Mouse (Mus musculus): ENCODE measurements around the gene Ndufaf2.

Gene Ndufaf2

DNA sequence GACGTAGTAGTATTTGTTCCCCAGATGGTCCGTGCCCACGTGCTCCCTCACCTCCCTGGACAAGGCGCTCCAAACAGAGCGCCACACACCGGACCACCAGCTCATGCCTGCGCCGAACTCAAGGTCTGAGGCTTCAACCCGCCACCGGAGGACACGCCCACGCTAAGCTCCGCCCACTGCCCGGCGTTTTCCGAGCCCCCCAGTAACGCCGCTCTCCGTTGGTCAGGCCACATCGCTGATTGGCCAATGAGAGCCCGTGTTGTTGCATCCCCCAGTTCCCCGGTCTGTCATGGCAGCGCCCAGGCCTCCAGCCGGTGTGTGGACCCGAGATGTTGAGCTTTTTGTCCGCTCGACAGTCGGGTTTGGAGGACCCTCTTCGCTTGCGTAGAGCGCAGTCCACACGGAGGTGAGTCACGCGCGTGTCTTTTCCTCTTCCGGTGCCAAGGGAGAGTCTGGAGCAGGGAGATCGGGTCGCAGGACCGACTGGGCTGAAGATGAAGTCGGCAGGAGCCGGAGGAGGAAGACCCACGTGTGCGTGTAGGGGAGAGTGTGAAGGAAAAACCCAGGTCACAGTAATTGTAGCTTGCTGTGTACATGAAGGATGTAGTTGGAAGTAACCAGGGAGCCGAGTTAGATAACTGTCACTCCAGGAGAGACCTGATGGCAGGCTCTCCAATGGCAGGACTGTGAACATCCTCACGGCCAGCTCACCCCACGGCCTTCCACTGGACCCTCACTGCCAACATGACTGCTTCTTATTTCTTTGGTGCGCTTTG is at the start of gene Ndufaf2, which contains the start of gene Ercc8:
TSS of gene Ndufaf2 (minus strand) at position 159 of the 776 bp plus-strand sequence.
TSS of gene Ercc8 (plus strand) at position 267 of the 776 bp plus-strand sequence.
- peak; percentile 96 to 98 for DNase-seq (ENCODE audit: inconsistent age in 2 of 2, low spot score in 1 of 2)

GRCm38 (mm10) chr13:108208090-108208489 is 49.7 kb upstream of the Ndufaf2 start:
- DNase-seq (ENCODE audit: inconsistent age in 2 of 2, low spot score in 1 of 2) = no peak

DNA sequence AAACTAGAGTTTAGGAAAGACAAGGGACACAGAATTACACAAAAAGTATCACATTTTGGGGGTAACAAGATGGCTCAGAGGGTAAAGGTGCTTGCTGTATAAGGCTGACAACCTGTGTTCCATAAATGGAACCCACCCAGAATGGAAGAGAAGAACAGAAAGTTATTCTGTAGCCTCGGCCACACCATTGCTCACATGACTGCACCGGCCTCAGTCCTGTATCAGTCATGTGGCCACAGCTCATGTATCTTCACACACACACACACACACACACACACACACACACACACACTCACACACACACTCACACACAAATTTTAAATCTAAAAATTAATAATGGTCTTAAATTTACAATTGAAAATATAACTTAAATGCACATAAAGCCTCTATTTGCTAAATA is 49.0 kb upstream of the Ndufaf2 start:
- no peak for DNase-seq (ENCODE audit: inconsistent age in 2 of 2, low spot score in 1 of 2)

- DNase-seq (ENCODE audit: inconsistent age in 2 of 2, low spot score in 1 of 2) = no peak
Measured at GRCm38 (mm10) chr13:108204857-108205256, 46.4 kb upstream of the Ndufaf2 start.

GRCm38 (mm10) chr13:108195474-108195873 is 37.1 kb upstream of the Ndufaf2 start:
- DNase-seq (ENCODE audit: inconsistent age in 2 of 2, low spot score in 1 of 2) = no peak

DNA sequence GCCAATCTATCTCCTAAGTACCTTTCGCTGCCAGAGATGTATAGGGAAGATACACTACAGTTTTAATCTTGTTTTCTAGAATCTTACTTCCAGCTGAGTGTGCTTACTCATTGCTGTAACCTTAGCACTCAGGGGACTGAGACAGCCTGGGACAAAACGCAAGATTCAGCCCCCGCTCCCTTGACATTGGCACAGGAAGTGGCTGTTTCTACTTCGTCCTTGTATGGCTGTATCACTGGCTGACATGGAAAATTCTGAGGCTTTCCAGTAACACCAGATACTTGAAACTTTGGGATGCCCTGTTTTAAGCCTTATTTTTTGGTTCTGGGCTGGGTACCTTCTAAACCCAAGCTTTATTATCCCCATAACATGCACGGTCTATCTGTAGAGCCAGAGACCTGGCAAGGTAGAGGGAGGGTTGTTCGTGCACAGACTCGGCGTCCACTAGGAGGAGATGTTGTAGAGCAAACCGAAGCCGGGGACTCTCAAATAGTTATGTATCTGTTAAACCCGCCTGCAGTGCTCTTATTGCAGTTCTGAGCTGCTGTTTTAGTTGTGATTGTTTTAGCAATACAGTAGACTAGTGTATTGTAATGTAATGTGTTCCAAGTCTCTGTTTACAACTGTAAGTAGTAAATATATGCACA is 32.8 kb upstream of the Ndufaf2 start:
- peak; percentile 26 to 80 for DNase-seq (ENCODE audit: inconsistent age in 2 of 2, low spot score in 1 of 2)

DNA sequence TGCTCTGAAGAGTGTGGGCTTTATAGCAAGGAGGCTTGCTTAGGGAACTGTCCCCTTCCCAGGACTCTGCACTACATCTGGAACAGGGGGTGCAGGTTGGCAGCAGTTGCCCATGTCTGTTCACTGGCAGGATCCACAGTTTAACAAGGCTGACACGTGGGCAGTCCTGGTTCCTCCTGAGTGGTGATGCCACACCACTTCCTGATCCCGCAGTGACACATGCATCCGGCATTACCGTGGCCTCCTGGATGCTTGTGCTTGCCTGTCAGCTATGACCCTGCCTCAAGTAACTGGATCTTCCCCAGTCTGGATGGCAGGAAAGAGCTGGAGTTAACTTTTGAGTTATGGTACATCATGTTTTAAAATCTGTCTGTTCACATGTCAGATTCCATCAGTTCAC is 29.6 kb upstream of the Ndufaf2 start:
- no peak for DNase-seq (ENCODE audit: inconsistent age in 2 of 2, low spot score in 1 of 2)

DNA sequence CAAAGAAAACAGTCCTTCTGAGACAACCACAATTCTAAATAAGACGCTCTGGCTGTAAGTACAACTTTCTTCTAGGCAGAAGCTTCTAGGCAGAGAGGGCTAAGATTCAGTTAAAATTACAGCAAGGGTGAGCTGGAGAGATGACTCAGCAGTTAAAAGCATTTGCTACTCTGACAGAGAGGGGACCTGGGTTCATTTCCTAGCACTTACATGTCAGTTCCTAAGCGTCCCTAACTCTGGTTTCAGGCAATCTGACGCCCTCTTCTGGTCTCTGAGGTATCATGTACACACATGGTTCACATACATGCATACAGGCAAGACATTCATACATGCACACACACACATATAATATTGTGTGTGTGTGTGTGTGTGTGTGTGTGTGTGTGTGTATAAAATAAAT is 27.1 kb upstream of the Ndufaf2 start:
- no peak for DNase-seq (ENCODE audit: inconsistent age in 2 of 2, low spot score in 1 of 2)

GRCm38 (mm10) chr13:108184743-108185255 is 26.4 kb upstream of the Ndufaf2 start:
- DNase-seq (ENCODE audit: inconsistent age in 2 of 2, low spot score in 1 of 2) = no peak

- DNase-seq (ENCODE audit: inconsistent age in 2 of 2, low spot score in 1 of 2) = no peak
Measured at GRCm38 (mm10) chr13:108180821-108181220, 22.4 kb upstream of the Ndufaf2 start.

DNA sequence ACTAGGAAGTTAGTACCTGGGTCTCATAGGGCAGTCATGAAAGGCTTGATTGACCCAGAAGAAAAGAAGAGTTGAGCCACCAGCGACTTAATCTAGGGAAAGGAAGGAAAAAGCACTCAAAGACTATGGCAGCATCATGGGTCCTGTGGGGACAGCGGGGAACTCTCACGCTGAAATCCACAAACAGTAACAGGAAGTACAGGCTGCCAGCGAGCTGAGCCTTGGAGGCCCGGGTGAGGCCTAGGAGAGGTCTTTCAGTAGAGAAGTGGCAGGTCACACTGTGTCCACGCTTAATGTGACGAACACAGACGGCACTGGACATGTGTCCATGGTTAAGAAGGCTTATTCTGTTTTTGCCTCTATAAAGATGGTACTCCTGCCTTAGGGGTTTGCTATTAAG is 21.2 kb upstream of the Ndufaf2 start:
- DNase-seq (ENCODE audit: inconsistent age in 2 of 2, low spot score in 1 of 2) = no peak

GRCm38 (mm10) chr13:108170511-108170910 is 12.1 kb upstream of the Ndufaf2 start:
- DNase-seq (ENCODE audit: inconsistent age in 2 of 2, low spot score in 1 of 2) = no peak

- no peak for DNase-seq (ENCODE audit: inconsistent age in 2 of 2, low spot score in 1 of 2)
Measured at GRCm38 (mm10) chr13:108170002-108170401, 11.6 kb upstream of the Ndufaf2 start.

- DNase-seq (ENCODE audit: inconsistent age in 2 of 2, low spot score in 1 of 2) = no peak
Measured at GRCm38 (mm10) chr13:108164621-108165020, 6.2 kb upstream of the Ndufaf2 start.

GRCm38 (mm10) chr13:108163912-108164311 is 5.5 kb upstream of the Ndufaf2 start:
- no peak for DNase-seq (ENCODE audit: inconsistent age in 2 of 2, low spot score in 1 of 2)

DNA sequence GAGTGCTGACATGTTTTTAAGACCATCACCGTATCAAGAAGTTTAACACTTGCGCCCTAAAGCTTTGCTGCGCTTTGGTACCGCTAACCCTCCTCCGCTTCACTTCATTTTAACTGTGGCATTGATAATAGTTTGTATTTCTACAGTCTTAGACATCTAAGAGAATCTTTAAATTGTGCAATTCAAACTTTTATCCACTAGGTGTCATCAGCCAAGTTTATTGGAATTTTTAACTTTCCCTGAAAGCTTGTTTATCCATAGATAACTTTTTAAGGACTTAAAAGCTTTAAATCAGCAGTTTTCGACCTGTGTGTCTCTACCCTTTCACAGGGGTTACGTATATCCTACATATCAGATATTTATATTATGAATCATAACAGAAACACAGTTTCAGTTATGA is 1.5 kb upstream of the Ndufaf2 start:
- DNase-seq (ENCODE audit: inconsistent age in 2 of 2, low spot score in 1 of 2) = peak in 1 of 2 experiments; percentile 42

DNA sequence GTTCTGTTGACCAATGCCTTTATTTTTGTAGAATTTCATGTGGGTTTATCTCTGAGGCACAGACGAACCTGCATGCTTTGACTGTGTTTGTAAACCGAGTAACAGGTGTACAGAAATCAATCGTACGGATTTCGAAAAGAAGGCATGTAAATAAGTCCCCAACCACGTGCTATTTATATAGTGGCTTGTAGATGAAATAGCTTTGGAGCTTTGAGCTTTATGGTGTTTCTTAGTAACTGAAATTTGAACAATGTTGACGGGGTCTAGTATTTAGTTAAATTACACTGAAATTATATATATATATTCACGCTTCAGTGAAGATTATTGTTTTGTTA is 785 bp upstream of the Ndufaf2 start:
- DNase-seq (ENCODE audit: inconsistent age in 2 of 2, low spot score in 1 of 2) = no peak

DNA sequence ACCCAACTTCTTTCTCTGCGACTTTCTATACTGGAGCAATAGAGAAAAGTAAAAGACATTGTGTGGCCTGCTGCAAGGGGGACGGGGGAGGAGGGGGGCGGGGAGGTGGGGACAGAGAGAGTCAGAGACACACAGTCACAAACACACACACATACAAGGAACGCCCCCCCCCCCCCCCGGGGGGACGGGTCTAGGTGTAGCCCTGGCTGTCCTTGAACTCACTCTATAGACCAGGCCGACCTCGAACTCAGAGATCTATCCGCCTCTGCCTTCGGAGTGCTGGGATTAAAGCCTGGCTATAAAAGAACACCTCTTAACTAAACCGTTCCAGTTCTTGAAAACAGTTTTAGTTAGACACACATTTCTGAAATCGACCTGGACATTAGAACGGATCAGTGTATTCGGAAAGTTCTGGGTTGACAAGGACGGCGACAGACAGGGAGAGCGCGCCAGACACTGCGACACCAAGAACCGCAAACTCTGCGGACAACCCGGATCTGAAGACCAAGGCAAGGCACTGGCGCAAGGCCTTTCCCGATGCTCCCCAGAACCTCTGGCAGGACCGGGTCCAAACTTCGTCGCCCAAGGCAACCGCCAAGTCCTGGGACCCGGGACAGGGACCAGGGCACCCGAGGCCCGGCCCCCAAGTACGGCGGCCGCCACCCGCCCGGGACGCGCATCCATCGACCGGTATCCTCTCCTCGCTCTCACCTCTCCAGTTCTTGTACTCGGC is 525 bp downstream of the Ndufaf2 start:
- no peak for DNase-seq (ENCODE audit: inconsistent age in 2 of 2, low spot score in 1 of 2)

- DNase-seq (ENCODE audit: inconsistent age in 2 of 2, low spot score in 1 of 2) = no peak
Measured at GRCm38 (mm10) chr13:108157156-108157555, 1.3 kb downstream of the Ndufaf2 start.

DNA sequence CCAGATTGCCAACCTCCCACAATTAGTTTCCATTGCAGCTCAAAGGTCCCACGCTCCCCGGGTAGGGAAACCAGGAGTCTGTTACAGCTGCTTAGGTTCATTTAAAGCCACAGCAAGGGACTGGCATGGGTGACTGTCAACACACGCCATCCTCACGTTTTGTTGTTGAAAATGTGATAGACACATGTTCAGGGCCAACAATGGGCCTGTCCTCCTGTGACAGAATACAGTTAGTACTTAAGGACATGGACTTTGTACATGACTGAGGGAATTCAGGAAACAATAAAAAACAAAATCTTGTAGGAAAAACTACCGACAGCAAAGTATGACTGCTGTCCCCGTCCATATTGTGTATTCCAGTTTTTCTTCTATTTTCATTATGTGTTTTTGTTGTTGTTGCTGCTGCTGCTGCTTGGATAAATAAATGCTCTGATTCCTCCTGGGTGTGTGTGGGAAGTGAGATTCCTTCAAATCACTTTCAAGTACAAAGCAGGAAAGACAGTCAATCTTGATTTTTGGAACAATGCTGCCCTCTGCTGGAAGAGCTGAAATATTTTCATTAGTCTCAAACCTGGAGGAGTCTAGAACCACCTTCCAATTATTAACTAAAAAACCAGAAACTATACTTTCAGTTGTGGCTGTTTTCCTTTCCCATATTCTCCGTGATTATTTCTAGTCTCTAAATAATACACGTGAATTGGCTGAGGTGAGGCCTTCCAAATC is 5.6 kb downstream of the Ndufaf2 start:
- DNase-seq (ENCODE audit: inconsistent age in 2 of 2, low spot score in 1 of 2) = peak in 1 of 2 experiments; percentile 82

- DNase-seq (ENCODE audit: inconsistent age in 2 of 2, low spot score in 1 of 2) = no peak
Measured at GRCm38 (mm10) chr13:108151782-108152181, 6.6 kb downstream of the Ndufaf2 start.

All from adrenal gland, adult (tissue).